Mouse (Mus musculus): ENCODE measurements around the gene Scap. TPM values are rescaled to one million over a fixed set of nuclear protein-coding genes. Genes with fewer than 3 reads are reported as not detected.
"Not testable (repeated sequence)": the region's sequence is repeated elsewhere in the genome, so short reads cannot be mapped to it uniquely, and the experiment has no call there.

Scap gene
- polyA plus RNA-seq, 1 experiment from 2014 or later, result 57.8 TPM

DNA sequence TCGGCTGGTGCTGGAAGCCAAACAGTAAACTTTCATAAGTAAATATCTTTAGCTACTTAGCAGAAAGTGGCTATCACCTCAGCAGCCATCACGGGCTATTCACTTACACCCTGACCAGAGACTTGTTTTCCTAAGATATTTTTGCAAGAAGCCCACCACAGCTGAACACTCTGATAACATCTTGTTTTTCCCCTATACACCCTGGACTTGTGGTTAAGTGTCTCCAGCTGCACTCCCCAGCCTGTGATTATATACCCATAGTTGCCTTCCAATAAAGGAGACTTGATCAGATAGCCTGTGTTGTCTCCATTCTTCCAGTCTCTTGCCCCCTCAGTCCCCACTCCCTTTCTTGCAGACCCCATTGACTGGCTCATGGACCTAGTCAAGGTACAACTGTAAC, 4.9 kb upstream of the Scap start:
- Histone ChIP-seq H3K9me3 (ENCODE audit: control insufficient read depth, low read length) (no peaks in the 10 kb centered on the region), H3K4me3 (ENCODE audit: low read length) (no peak overlapping the region), H3K9ac (ENCODE audit: low read depth, low read length) (no peak overlapping the region), H3K4me2 (ENCODE audit: low read length) (no peak overlapping the region), H3K4me1 (ENCODE audit: control insufficient read depth, insufficient read depth, low read depth, low read length) (no peaks in the 10 kb centered on the region; the same call in 1 of the 2 replicates), H3K27ac (ENCODE audit: low read depth, low read length) (no peak overlapping the region), H3K36me3 (ENCODE audit: control insufficient read depth, insufficient read depth, low read length) (no peaks in the 10 kb centered on the region), H3K27me3 (replicated peaks; ENCODE audit: control insufficient read depth, insufficient read depth, low read length) (no peaks in the 10 kb centered on the region)
- no peak for ATAC-seq
- WGBS, result 93% methylated on average over 2 of the region's 2 CpGs

DNA sequence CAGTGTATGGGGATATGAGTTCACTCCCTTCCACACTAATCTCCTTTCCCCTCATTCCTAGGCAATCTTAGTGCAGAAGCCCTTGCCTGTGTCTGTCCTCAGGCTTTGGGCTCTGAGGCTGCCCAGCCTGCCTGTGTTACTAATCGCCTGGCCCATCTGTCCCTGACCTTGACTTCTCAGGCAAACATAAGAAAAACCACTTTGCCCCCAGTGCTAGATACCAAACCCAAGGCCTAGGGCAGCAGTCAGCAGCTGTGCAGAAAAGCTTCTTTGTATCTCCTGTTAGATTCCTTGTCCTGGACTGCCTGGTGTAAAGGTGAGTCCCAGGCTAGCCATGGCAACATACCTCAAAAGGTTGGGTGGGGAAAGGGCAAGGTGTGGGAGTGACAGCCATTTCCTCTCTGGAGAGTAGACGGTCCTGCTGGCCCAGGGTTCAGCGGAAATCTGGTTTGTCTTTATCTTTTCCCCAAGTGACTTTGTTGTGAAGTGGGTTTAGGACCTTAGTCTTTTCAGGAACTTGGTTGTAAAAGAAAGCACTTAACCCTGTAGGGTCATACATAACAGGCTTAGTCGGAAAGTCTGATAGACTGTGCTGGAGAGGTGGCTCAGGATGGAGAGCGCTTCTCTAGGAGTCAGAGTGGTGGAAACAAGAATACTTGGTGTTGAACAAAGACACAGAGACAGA, 4.0 kb upstream of the Scap start:
- Histone ChIP-seq H3K4me2 (ENCODE audit: low read length) (no peak overlapping the region), H3K9me3 (ENCODE audit: control insufficient read depth, low read length) (no peaks in the 10 kb centered on the region), H3K27me3 (replicated peaks; ENCODE audit: control insufficient read depth, insufficient read depth, low read length) (no peaks in the 10 kb centered on the region), H3K4me1 (ENCODE audit: control insufficient read depth, insufficient read depth, low read depth, low read length) (peaks cover 3% of the 10 kb centered on the region), H3K36me3 (ENCODE audit: control insufficient read depth, insufficient read depth, low read length) (no peaks in the 10 kb centered on the region), H3K4me3 (ENCODE audit: low read length) (no peak overlapping the region), H3K9ac (ENCODE audit: low read depth, low read length) (no peak overlapping the region), H3K27ac (ENCODE audit: low read depth, low read length) (no peak overlapping the region)
- no peak for ATAC-seq
- 80% methylated on average over 5 of the region's 5 CpGs for WGBS

DNA sequence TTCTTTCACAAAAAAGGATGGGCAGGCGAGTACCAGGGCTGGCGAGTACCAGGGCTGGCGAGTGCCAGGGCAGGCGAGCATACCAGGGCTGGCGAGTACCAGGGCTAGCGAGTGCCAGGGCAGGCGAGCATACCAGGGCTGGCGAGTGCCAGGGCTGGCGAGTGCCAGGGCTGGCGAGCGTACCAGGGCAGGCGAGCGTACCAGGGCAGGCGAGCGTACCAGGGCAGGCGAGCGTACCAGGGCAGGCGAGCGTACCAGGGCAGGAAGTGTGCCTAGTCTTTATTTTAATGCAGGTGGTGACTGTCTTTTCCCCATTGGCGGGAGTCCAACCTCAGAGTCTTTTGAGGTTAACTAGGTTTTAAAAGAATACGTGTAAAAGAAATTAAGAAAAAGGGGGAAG, 3.4 kb upstream of the Scap start:
- Histone ChIP-seq H3K4me1 (ENCODE audit: control insufficient read depth, insufficient read depth, low read depth, low read length) (peaks cover 9% of the 10 kb centered on the region), H3K9me3 (ENCODE audit: control insufficient read depth, low read length) (no peaks in the 10 kb centered on the region), H3K4me2 (ENCODE audit: low read length) (no peak overlapping the region), H3K27ac (ENCODE audit: low read depth, low read length) (no peak overlapping the region), H3K9ac (ENCODE audit: low read depth, low read length) (no peak overlapping the region), H3K27me3 (replicated peaks; ENCODE audit: control insufficient read depth, insufficient read depth, low read length) (no peaks in the 10 kb centered on the region), H3K36me3 (ENCODE audit: control insufficient read depth, insufficient read depth, low read length) (no peaks in the 10 kb centered on the region), H3K4me3 (ENCODE audit: low read length) (no peak overlapping the region)
- 75% methylated on average over 21 of the region's 21 CpGs for WGBS
- ATAC-seq, result no peak

DNA sequence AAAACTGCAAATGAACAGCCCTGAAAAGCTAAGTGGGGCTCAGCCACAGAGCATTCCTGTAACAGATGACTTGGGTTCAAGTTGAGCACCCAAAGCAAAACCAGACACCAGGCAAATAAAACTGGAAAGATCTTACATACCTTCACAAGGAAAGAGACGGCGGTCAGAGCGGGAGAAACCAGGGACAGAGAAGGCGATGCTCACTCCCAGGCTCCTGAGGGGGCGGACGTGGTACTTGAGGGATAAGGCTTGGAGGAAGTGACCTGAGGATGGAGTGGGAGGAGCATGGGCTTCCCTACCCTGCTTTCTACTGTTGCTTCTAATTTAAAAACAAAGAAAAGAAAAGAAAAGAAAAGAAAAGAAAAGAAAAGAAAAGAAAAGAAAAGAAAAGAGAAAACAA, 2.7 kb upstream of the Scap start:
- WGBS, result 61% methylated on average over 6 of the region's 6 CpGs
- Histone ChIP-seq H3K4me1 (ENCODE audit: control insufficient read depth, insufficient read depth, low read depth, low read length) (peaks cover 11% of the 10 kb centered on the region), H3K9ac (ENCODE audit: low read depth, low read length) (no peak overlapping the region), H3K9me3 (ENCODE audit: control insufficient read depth, low read length) (no peaks in the 10 kb centered on the region), H3K4me2 (ENCODE audit: low read length) (no peak overlapping the region), H3K27me3 (replicated peaks; ENCODE audit: control insufficient read depth, insufficient read depth, low read length) (no peaks in the 10 kb centered on the region), H3K27ac (ENCODE audit: low read depth, low read length) (no peak overlapping the region), H3K4me3 (ENCODE audit: low read length) (no peak overlapping the region), H3K36me3 (ENCODE audit: control insufficient read depth, insufficient read depth, low read length) (no peaks in the 10 kb centered on the region)
- ATAC-seq, result no peak

DNA sequence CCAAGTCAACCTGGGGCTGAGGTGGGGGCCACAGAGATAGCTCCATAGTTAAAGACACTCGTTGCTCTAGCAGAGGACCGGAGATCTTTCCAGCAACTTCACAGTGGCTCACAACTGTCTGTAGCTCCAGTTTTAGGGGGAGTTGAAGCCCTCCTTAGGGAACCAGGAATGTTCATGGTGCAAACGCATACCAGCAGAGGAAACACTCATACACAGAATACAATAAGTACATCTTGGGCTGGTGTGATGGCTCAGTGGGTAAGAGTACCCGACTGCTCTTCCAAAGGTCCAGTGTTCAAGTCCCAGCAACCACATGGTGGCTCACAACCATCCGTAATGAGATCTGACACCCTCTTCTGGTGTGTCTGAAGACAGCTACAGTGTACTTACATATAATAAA, 2.2 kb upstream of the Scap start:
- not testable (repeated sequence) for H3K9ac ChIP-seq (ENCODE audit: low read depth, low read length); H3K9me3 ChIP-seq (ENCODE audit: control insufficient read depth, low read length); H3K27me3 ChIP-seq (replicated peaks; ENCODE audit: control insufficient read depth, insufficient read depth, low read length); ATAC-seq; H3K36me3 ChIP-seq (ENCODE audit: control insufficient read depth, insufficient read depth, low read length); H3K27ac ChIP-seq (ENCODE audit: low read depth, low read length); H3K4me2 ChIP-seq (ENCODE audit: low read length); H3K4me3 ChIP-seq (ENCODE audit: low read length)
- peaks cover 11% of the 10 kb centered on the region for H3K4me1 ChIP-seq (ENCODE audit: control insufficient read depth, insufficient read depth, low read depth, low read length)
- WGBS, result 84% methylated on average over 5 of the region's 5 CpGs

DNA sequence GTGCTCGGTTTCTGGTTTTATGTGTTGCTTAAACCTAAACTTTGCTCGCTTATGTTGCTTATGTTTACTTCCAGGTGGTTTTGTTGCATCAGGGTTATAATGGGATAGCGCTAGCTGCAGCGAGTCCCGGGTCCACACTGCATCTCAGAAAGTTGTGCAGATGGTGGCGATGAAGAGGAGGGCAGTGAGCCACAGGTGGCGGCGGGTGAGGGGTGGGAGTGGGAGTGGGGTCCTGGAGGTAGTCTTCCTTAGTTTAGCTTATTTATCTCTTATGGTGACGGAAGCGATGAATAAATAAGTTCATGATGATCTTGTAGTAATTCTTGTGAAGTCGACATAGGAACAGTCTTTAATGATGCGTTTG, 790 bp downstream of the Scap start:
- ATAC-seq, result peak; percentile 21; the same call in 1 of the 2 replicates

DNA sequence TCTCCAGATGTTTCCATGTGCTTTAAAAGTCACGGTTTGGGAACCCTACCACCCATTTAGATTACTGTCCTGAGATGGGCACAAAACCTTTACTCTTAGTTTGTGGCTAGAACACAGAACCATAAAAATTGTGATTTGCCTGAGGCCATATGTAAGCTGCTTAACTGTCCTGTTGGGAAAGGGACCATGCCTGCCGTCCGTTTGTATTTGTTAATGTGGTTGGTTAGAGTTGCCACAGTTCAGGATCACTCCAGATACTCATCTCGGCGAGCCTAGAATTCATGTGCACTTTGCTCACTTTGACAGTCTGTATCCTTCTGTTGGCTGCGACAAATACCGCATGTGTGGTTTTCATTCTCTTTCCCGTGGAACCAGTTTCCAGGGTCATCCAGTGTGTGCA, 1.8 kb downstream of the Scap start:
- Histone ChIP-seq H3K27ac (ENCODE audit: low read depth, low read length) (no peak overlapping the region), H3K9me3 (ENCODE audit: control insufficient read depth, low read length) (no peaks in the 10 kb centered on the region), H3K36me3 (ENCODE audit: control insufficient read depth, insufficient read depth, low read length) (no peaks in the 10 kb centered on the region), H3K4me2 (ENCODE audit: low read length) (no peak overlapping the region), H3K9ac (ENCODE audit: low read depth, low read length) (no peak overlapping the region), H3K4me1 (ENCODE audit: control insufficient read depth, insufficient read depth, low read depth, low read length) (peaks cover 11% of the 10 kb centered on the region), H3K27me3 (replicated peaks; ENCODE audit: control insufficient read depth, insufficient read depth, low read length) (no peaks in the 10 kb centered on the region), H3K4me3 (ENCODE audit: low read length) (no peak overlapping the region)
- ATAC-seq, result no peak
- 76% methylated on average over 8 of the region's 8 CpGs for WGBS

More for the DNA sequence above, 790 bp downstream of the Scap start:
- WGBS, result 9% methylated on average over 12 of the region's 12 CpGs
- H3K4me1 ChIP-seq (ENCODE audit: control insufficient read depth, insufficient read depth, low read depth, low read length), result peaks cover 11% of the 10 kb centered on the region
- peak overlapping the region; percentile 92 for H3K4me2 ChIP-seq (ENCODE audit: low read length)
- H3K9me3 ChIP-seq (ENCODE audit: control insufficient read depth, low read length), result no peaks in the 10 kb centered on the region
- H3K27me3 ChIP-seq (replicated peaks; ENCODE audit: control insufficient read depth, insufficient read depth, low read length), result no peaks in the 10 kb centered on the region
- H3K27ac ChIP-seq (ENCODE audit: low read depth, low read length), result no peak overlapping the region
- H3K4me3 ChIP-seq (ENCODE audit: low read length), result peak overlapping the region; percentile 94
- H3K9ac ChIP-seq (ENCODE audit: low read depth, low read length), result peak overlapping the region; percentile 89
- no peaks in the 10 kb centered on the region for H3K36me3 ChIP-seq (ENCODE audit: control insufficient read depth, insufficient read depth, low read length)

DNA sequence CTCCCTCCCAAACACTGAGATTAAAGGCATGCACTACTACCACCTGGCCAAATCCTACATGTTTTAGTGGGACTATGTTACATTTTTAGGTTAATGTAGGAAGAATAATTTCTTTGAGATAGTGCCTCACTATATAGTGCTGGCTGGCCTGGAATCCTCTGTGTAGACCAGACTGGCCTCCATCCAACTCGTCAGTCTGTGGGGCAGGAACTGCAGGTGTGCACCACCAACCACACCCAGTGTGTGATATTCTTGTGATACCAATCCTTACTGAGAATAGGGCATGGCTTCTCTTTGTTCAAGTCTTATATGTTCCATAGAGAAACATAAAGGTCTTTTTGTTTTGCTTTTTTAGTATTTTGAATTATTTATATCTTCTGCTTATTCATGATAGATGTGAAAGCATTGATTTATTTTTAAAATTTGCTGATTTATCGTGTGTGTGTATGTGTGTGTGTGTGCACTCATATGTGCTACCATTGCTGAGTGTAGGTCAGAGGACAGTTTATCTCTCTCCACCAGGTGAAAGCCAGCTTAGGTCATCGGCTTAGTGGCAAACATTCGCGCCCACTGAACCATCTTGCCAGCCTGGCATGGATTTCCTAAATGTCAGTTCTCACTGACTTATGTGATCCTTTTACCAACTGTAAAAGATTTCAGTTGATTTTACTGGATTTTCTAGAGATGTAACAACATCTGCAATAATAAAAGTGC, 7.1 kb downstream of the Scap start:
- Histone ChIP-seq H3K9ac (ENCODE audit: low read depth, low read length) (no peak overlapping the region), H3K27ac (ENCODE audit: low read depth, low read length) (no peak overlapping the region), H3K9me3 (ENCODE audit: control insufficient read depth, low read length) (no peaks in the 10 kb centered on the region), H3K4me3 (ENCODE audit: low read length) (no peak overlapping the region), H3K4me2 (ENCODE audit: low read length) (no peak overlapping the region), H3K36me3 (ENCODE audit: control insufficient read depth, insufficient read depth, low read length) (no peaks in the 10 kb centered on the region), H3K4me1 (ENCODE audit: control insufficient read depth, insufficient read depth, low read depth, low read length) (no peaks in the 10 kb centered on the region), H3K27me3 (replicated peaks; ENCODE audit: control insufficient read depth, insufficient read depth, low read length) (no peaks in the 10 kb centered on the region)
- no peak for ATAC-seq
- 89% methylated on average over 5 of the region's 5 CpGs for WGBS

DNA sequence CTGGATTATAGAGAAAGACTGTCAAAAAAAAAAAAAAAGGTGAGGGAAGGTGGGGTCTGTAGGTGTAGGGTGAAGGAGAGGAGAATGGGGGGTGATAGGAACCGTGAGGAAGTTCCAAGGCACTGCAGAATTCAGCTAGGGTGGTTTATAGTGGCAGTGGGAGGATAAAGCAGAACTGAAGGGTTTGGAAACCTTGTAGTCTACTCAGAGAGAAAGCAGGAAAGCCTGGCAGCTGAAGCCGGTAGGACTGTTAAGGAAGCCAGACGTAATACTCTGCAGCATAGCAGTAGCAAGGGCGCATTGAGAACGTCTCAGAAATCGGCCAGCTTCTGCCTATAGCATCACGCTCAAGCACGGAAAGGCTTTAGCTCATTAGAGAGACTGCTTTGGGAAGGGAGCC, 8.9 kb downstream of the Scap start:
- H3K27me3 ChIP-seq (replicated peaks; ENCODE audit: control insufficient read depth, insufficient read depth, low read length), result no peaks in the 10 kb centered on the region
- no peaks in the 10 kb centered on the region for H3K9me3 ChIP-seq (ENCODE audit: control insufficient read depth, low read length)
- H3K9ac ChIP-seq (ENCODE audit: low read depth, low read length), result no peak overlapping the region
- no peak overlapping the region for H3K4me2 ChIP-seq (ENCODE audit: low read length)
- no peaks in the 10 kb centered on the region for H3K4me1 ChIP-seq (ENCODE audit: control insufficient read depth, insufficient read depth, low read depth, low read length)
- no peak overlapping the region for H3K4me3 ChIP-seq (ENCODE audit: low read length)
- no peak for ATAC-seq
- 90% methylated on average over 8 of the region's 8 CpGs for WGBS
- H3K36me3 ChIP-seq (ENCODE audit: control insufficient read depth, insufficient read depth, low read length), result no peaks in the 10 kb centered on the region
- H3K27ac ChIP-seq (ENCODE audit: low read depth, low read length), result no peak overlapping the region
